Mouse (Mus musculus) E14TG2a.4 (cell line): ENCODE measurements at regions not wholly inside any gene's neighbourhood (a gene's known extent, or its start where the extent isn't known, plus 50 kb on each side); places are given as distances from the start of the nearest gene placed in this dataset.

Source experiments
- H3K27me3 ChIP-seq: 2 replicates; pipeline ENCODE4 v1.6.1; 2014; ENCODE audit warnings: low read length, control low read depth; ENCODE audit not compliant: insufficient read depth
- H3K36me3 ChIP-seq: 2 replicates; pipeline ENCODE4 v1.6.1; 2014; ENCODE audit warnings: low read length, control low read depth; ENCODE audit not compliant: insufficient read depth
- H3K4me1 ChIP-seq: replicated peaks from 2 replicates; pipeline ENCODE4 v1.6.1; 2014; ENCODE audit warnings: low read depth, low read length, control low read depth
- H3K4me3 ChIP-seq: replicated peaks from 2 replicates; pipeline ENCODE4 v1.5.1; 2014; ENCODE audit warnings: mild to moderate bottlenecking, low read length
- H3K9me3 ChIP-seq: 2 replicates; pipeline ENCODE4 v1.6.1; 2014; ENCODE audit warnings: low read length, control low read depth
- CTCF ChIP-seq: conservative IDR thresholded peaks from 2 replicates; pipeline ENCODE4 v1.5.1; 2014; ENCODE audit warnings: low read length
- NANOG ChIP-seq: IDR thresholded peaks from 2 replicates; pipeline ENCODE4 v1.6.1; 2014; ENCODE audit warnings: borderline replicate concordance, low read length, mixed read lengths
- POU5F1 ChIP-seq: IDR thresholded peaks from 2 replicates; pipeline ENCODE4 v1.6.1; 2014; ENCODE audit warnings: low read length, borderline replicate concordance

GRCm38 (mm10) chr14:28626951-28627350 lies 122.4 kb downstream of the Wnt5a start:
- Histone ChIP-seq H3K36me3 (no peaks in the 10 kb centered on the region), H3K27me3 (peaks cover under 1% of the 10 kb centered on the region; the same call in 1 of the 2 replicates), H3K4me1 (no peaks in the 10 kb centered on the region), H3K4me3 (no peak overlapping the region), H3K9me3 (no peaks in the 10 kb centered on the region)
- no peak for TF ChIP-seq POU5F1

GRCm38 (mm10) chr14:28635175-28635574 lies 130.6 kb downstream of the Wnt5a start:
- H3K9me3 ChIP-seq: no peaks in the 10 kb centered on the region
- H3K4me3 ChIP-seq: no peak overlapping the region
- H3K4me1 ChIP-seq: no peaks in the 10 kb centered on the region
- no peaks in the 10 kb centered on the region for H3K27me3 ChIP-seq
- TF ChIP-seq CTCF (no peak), NANOG (no peak), POU5F1 (no peak)
- H3K36me3 ChIP-seq: no peaks in the 10 kb centered on the region

GRCm38 (mm10) chr14:28639056-28639455 lies 134.5 kb downstream of the Wnt5a start:
- Histone ChIP-seq H3K27me3 (no peaks in the 10 kb centered on the region), H3K36me3 (no peaks in the 10 kb centered on the region), H3K4me1 (no peaks in the 10 kb centered on the region), H3K9me3 (no peaks in the 10 kb centered on the region), H3K4me3 (no peak overlapping the region)
- TF ChIP-seq CTCF: no peak
- no peak for TF ChIP-seq POU5F1
- TF ChIP-seq NANOG: no peak

GRCm38 (mm10) chr14:28645807-28646206 lies 141.3 kb downstream of the Wnt5a start:
- no peaks in the 10 kb centered on the region for H3K36me3 ChIP-seq
- no peaks in the 10 kb centered on the region for H3K9me3 ChIP-seq
- TF ChIP-seq CTCF (no peak), POU5F1 (no peak), NANOG (no peak)
- H3K4me1 ChIP-seq: no peaks in the 10 kb centered on the region
- H3K4me3 ChIP-seq: no peak overlapping the region
- H3K27me3 ChIP-seq: no peaks in the 10 kb centered on the region

- Histone ChIP-seq H3K9me3 (no peaks in the 10 kb centered on the region), H3K4me3 (no peak overlapping the region)
- no peak for TF ChIP-seq CTCF
- TF ChIP-seq POU5F1: no peak
- no peak for TF ChIP-seq NANOG
Measured at GRCm38 (mm10) chr14:28649411-28649810, 144.9 kb downstream of the Wnt5a start.

GRCm38 (mm10) chr14:28653059-28653930 lies 148.7 kb downstream of the Wnt5a start:
- no peaks in the 10 kb centered on the region for H3K9me3 ChIP-seq
- no peaks in the 10 kb centered on the region for H3K27me3 ChIP-seq
- TF ChIP-seq NANOG (no peak), CTCF (no peak), POU5F1 (no peak)
- no peak overlapping the region for H3K4me3 ChIP-seq
- no peaks in the 10 kb centered on the region; the same call in 1 of the 2 replicates for H3K4me1 ChIP-seq
- no peaks in the 10 kb centered on the region for H3K36me3 ChIP-seq

More at GRCm38 (mm10) chr14:28649411-28649810, 144.9 kb downstream of the Wnt5a start:
- Histone ChIP-seq H3K27me3 (no peaks in the 10 kb centered on the region), H3K36me3 (no peaks in the 10 kb centered on the region), H3K4me1 (no peaks in the 10 kb centered on the region; the same call in 1 of the 2 replicates)

- H3K4me3 ChIP-seq: no peak overlapping the region
- H3K9me3 ChIP-seq: no peaks in the 10 kb centered on the region
- no peaks in the 10 kb centered on the region for H3K36me3 ChIP-seq
- TF ChIP-seq CTCF (no peak), NANOG (no peak), POU5F1 (no peak)
- no peaks in the 10 kb centered on the region; the same call in 1 of the 2 replicates for H3K4me1 ChIP-seq
- no peaks in the 10 kb centered on the region for H3K27me3 ChIP-seq
Measured at GRCm38 (mm10) chr14:28657216-28657615, 152.7 kb downstream of the Wnt5a start.

- H3K4me3 ChIP-seq: no peak overlapping the region
- H3K9me3 ChIP-seq: no peaks in the 10 kb centered on the region
- H3K27me3 ChIP-seq: no peaks in the 10 kb centered on the region
- H3K4me1 ChIP-seq: no peaks in the 10 kb centered on the region
- TF ChIP-seq POU5F1: no peak
- no peak for TF ChIP-seq NANOG
- TF ChIP-seq CTCF: no peak
- H3K36me3 ChIP-seq: no peaks in the 10 kb centered on the region
Measured at GRCm38 (mm10) chr14:28660872-28661588, 156.5 kb downstream of the Wnt5a start.
